Mouse (Mus musculus) megakaryocyte, embryonic 14.5 days (primary cell): ENCODE results near the gene Hnrnpr. TPM values are rescaled to one million over a fixed set of nuclear protein-coding genes. Genes with fewer than 3 reads are reported as not detected.

Experiments used
- H3K27me3 ChIP-seq: replicated peaks from 2 replicates; pipeline ENCODE3; 2012; ENCODE audit warnings: inconsistent platforms
- H3K36me3 ChIP-seq: replicated peaks from 2 replicates; pipeline ENCODE3; 2012; ENCODE audit warnings: low read length, inconsistent platforms, mixed read lengths
- H3K4me1 ChIP-seq: 2 replicates; pipeline ENCODE4 v1.6.1; 2012; ENCODE audit warnings: inconsistent platforms
- H3K4me3 ChIP-seq: replicated peaks from 2 replicates; pipeline ENCODE3; 2012; ENCODE audit warnings: moderate library complexity, mild to moderate bottlenecking, inconsistent platforms
- H3K9me3 ChIP-seq: 2 replicates; pipeline ENCODE4 v1.6.1; 2012; ENCODE audit warnings: inconsistent platforms
- FLI1 ChIP-seq: IDR thresholded peaks from 2 replicates; pipeline ENCODE4 v1.6.1; 2012; ENCODE audit warnings: low read length, inconsistent platforms, mixed read lengths
- GATA1 ChIP-seq: IDR thresholded peaks from 3 replicates; pipeline ENCODE4 v1.6.1; 2012; ENCODE audit warnings: mixed read lengths, low read length, inconsistent platforms, borderline replicate concordance
- polyA plus RNA-seq: library from polyadenylated mRNA; stranded (reverse); fragments of >175 nt; gene quantifications from 2 replicates; pipeline ENCODE4 v1.2.3, GENCODE M21; 2012; ENCODE audit warnings: low replicate concordance; ENCODE audit not compliant: insufficient read depth

Hnrnpr gene
- polyA plus RNA-seq, 1 experiment = 29.8 TPM

DNA sequence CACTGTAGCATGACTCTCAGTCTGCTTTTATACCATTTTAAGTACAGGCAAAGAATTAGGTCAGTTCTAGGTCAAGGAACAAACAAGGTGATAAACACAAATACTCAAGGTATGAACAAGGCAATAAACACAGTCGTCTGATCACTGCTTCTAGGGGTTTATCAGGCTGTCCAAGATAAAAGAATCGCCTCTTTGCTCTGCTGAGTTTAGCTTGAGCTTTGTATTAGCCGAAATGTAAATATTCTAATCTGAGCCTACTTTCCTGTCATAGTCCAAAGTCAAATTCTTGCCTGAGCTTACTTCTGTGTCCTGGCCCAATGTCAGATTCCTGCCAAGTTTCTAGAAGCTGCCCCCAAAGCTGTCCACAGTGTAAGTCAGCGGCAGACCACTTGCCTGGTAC lies 8.3 kb upstream of the Hnrnpr start:
- no peak overlapping the region for H3K4me3 ChIP-seq
- H3K9me3 ChIP-seq = no peaks in the 10 kb centered on the region
- peaks cover 14% of the 10 kb centered on the region for H3K27me3 ChIP-seq
- no peaks in the 10 kb centered on the region for H3K36me3 ChIP-seq
- TF ChIP-seq FLI1 = no peak
- H3K4me1 ChIP-seq = no peaks in the 10 kb centered on the region

DNA sequence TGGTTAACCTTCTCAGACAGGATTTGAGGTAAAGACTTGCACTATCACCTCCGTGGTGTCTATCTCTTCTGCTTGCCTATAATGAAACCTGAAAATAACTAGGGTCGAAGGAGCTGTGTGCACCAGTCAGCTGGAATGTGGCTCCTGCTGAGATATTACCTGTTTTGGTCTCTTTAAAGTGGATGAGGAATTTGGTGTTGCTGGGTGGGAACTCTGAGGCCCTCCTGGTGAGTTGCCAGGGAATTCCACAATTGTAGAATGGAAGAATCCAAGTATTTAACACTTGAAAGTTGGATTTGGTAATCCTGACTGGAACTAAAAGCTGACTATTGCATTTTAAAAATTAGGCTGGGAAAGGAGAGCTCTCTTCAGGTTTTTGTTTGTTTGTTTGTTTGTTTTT lies 6.6 kb upstream of the Hnrnpr start:
- Histone ChIP-seq H3K27me3 (peaks cover 14% of the 10 kb centered on the region), H3K4me3 (no peak overlapping the region)
- TF ChIP-seq GATA1 (no peak), FLI1 (no peak)

DNA sequence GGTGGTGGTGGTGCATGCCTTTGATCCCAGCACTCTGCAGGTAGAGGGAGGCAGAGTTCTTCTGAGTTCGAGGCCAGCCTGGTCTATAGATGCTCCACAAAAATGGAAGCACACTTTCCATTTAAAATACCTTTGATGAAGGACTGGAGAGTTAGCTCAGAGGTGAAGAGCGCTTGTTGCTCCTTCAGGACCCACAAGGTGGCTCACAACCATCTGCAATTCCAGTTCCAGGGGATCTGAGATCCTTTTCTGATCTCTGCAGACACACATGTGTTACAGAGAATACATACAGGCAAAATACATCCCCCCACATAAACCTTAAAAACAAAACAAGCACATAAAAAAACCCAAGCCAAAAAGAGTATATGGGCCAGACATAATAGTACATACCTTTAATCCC lies 2.4 kb upstream of the Hnrnpr start:
- Histone ChIP-seq H3K27me3 (peaks cover 7% of the 10 kb centered on the region), H3K36me3 (no peaks in the 10 kb centered on the region), H3K9me3 (no peaks in the 10 kb centered on the region), H3K4me3 (no peak overlapping the region), H3K4me1 (peaks cover 22% of the 10 kb centered on the region)
- TF ChIP-seq FLI1 = no peak
- TF ChIP-seq GATA1 = no peak

More for the DNA sequence above, 6.6 kb upstream of the Hnrnpr start:
- Histone ChIP-seq H3K9me3 (no peaks in the 10 kb centered on the region), H3K4me1 (peaks cover 1% of the 10 kb centered on the region), H3K36me3 (no peaks in the 10 kb centered on the region)

DNA sequence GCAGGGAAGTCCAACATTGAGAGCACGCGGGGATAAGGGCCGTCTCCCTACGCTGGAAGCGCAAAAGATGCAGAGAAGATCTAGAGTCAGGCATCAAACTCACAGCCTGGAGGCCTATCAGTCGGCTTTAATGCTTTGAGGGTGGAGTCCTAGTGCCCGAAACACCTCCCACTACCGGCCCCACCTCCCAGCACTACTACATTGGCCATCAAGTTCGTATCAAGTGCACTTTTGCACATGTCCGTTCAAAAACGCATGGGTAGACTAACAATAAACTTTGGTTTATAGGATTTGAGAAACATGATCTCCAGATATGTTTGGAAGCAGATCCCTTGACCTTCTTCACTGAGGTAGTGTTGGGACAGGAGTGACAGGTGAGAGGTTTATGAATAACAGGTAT lies 962 bp upstream of the Hnrnpr start:
- peak overlapping the region; percentile 94 for H3K4me3 ChIP-seq
- no peaks in the 10 kb centered on the region for H3K9me3 ChIP-seq
- H3K36me3 ChIP-seq = no peaks in the 10 kb centered on the region
- peaks cover 3% of the 10 kb centered on the region for H3K27me3 ChIP-seq
- TF ChIP-seq GATA1 = no peak
- no peak for TF ChIP-seq FLI1
- peaks cover 30% of the 10 kb centered on the region for H3K4me1 ChIP-seq

DNA sequence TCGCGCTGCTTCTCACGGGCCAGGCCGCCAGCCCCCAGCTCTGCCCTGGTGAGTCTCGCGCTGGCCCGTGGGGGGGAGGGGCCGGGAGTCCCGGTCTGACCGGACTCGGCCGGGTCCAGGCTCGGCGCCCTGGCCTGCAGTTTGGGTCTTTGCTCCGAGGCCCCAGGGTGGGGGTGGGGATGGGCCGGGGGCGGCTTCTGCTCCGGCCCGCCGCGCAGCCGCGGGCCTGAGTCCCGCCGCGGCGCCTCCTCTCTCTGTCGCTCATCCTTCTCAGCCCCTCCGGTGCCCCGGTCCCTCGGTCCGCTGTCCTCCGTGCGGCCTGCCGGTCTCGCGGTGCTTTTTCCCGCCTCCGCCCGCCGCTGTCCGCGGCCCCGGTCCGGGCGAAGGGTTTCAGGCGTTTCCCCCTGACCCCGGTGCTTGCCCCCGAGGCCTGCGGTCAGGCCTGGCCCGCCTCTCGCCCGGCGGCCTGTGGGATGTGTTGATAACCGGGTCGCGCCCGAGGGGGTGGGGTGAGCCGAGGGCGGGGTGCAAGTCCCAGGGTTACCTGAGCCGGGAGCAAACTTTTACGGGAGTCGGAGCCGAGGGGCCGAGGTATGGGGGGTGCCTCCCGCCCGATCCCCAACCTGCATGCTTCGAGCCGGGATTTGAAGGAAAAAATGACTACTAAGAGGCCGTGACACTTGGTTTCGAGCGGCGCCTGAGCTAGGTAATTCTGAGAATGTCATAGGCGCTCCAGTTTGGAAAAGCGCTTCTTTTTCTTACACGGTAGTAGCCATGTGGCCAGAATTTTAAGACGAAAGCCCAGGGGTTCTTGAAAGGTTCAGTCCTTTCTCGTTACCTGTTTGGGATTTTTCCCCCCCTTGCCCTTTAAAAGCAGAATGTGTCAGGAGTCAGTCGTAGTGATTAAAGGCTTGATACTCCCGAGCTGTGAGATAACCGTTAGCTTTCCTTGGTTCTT lies 579 bp downstream of the Hnrnpr start:
- peaks cover 2% of the 10 kb centered on the region for H3K27me3 ChIP-seq
- H3K4me3 ChIP-seq = peak overlapping the region; percentile 94
- H3K36me3 ChIP-seq = peaks cover 3% of the 10 kb centered on the region
- H3K9me3 ChIP-seq = no peaks in the 10 kb centered on the region
- TF ChIP-seq FLI1 = no peak
- no peak for TF ChIP-seq GATA1
- peaks cover 33% of the 10 kb centered on the region for H3K4me1 ChIP-seq

DNA sequence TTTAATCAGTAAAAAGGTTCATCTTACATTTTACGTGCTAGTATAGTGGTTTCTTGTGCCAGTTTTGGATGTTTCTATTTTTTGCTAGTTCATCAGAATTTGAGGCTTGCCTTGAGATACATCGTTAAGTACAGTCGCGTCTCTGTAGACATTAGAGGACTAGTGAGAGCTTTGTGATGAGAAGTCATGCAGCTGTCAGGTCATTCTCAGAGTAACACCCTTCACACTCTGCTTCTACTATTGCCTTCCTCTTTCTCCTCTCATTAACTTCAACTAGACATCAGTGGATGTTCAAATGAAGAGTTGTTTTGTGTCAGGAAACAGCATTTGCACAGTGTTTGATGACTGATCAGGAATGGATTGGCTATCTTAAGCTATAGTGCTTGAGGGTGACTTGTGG lies 1.9 kb downstream of the Hnrnpr start:
- Histone ChIP-seq H3K36me3 (peaks cover 14% of the 10 kb centered on the region), H3K9me3 (no peaks in the 10 kb centered on the region), H3K27me3 (no peaks in the 10 kb centered on the region), H3K4me1 (peaks cover 33% of the 10 kb centered on the region), H3K4me3 (peak overlapping the region; percentile 94)
- TF ChIP-seq GATA1 (no peak), FLI1 (no peak)

DNA sequence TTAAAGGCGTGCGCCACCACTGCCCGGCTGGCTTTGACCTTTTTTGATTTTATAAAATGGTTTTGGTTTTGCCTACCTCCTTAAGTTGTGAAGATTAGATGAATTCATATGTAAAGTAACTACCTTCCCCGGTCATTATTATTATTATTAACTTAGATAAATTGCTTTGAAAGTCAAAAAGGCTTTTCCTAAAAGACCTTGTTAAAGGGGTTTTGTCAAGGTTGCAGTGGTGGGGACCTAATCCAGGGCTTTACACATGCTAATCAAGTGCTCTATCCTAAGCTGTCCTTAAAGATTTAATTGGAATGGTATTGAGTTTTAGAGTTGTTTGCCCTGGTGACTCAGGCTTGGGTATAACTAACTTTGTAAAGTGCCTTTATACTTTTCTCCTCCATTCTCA lies 6.9 kb downstream of the Hnrnpr start:
- Histone ChIP-seq H3K36me3 (peaks cover 61% of the 10 kb centered on the region), H3K4me3 (no peak overlapping the region), H3K9me3 (no peaks in the 10 kb centered on the region), H3K27me3 (no peaks in the 10 kb centered on the region), H3K4me1 (peaks cover 28% of the 10 kb centered on the region)
- TF ChIP-seq GATA1 (no peak), FLI1 (no peak)

DNA sequence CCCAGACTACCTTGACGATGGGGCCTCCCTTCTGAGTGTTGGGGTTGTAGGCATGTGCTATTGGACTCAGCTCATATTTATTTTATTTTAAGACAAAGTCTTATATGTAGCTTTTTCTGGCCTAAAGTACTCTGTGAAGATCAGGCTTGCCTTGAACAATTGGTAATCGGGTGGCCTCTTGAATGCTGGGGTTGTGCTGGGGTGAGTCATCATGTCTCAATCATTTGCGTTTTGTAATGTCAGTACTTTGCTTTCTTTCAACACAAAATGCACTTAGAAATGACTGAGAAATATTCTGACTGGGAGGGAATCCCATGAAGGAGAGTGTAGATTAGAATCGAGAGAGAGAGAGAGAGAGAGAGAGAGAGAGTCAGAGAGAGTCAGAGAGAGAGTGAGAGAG lies 9.3 kb downstream of the Hnrnpr start:
- Histone ChIP-seq H3K4me1 (peaks cover 13% of the 10 kb centered on the region; the same call in 1 of the 2 replicates), H3K36me3 (peaks cover 79% of the 10 kb centered on the region), H3K4me3 (no peak overlapping the region), H3K9me3 (no peaks in the 10 kb centered on the region), H3K27me3 (no peaks in the 10 kb centered on the region)
- TF ChIP-seq GATA1 = no peak
- no peak for TF ChIP-seq FLI1

DNA sequence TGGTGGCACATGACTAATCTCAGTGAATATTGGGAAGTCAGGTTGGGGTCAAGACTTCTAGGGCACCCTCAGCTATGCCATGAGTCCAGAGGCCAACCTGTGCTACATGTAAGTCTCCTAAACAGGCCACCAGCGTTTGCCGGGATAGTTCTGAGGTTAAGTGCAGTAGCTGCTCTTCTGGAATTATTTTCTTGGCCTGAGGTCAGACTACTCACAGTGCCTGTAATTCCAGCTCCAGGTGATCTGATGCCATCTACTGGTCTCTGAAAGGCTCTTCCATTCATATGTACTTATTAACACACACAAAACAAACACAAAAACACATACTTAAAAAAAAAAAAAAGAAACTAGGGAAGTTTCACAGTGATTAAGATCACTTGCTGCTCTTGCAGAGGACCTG lies 13.5 kb downstream of the Hnrnpr start:
- TF ChIP-seq GATA1 = no peak
- TF ChIP-seq FLI1 = no peak
- H3K9me3 ChIP-seq = no peaks in the 10 kb centered on the region
- no peaks in the 10 kb centered on the region for H3K27me3 ChIP-seq
- peaks cover 15% of the 10 kb centered on the region; the same call in 1 of the 2 replicates for H3K4me1 ChIP-seq
- no peak overlapping the region for H3K4me3 ChIP-seq
- peaks cover 79% of the 10 kb centered on the region for H3K36me3 ChIP-seq

DNA sequence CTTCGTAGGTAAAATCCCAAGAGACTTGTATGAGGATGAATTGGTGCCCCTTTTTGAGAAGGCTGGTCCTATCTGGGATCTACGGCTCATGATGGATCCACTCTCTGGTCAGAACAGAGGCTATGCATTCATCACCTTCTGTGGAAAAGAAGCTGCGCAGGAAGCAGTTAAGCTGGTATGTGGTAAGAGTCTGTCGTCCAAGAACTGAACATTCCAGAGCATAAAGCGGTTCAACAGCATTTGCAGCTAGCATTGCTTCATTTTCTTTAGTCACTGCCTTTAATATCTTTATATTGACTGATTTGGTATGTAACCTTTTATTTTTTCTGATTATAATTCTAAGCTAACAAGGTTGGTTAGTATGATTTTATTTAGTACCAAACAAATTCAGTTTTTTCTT lies 16.5 kb downstream of the Hnrnpr start:
- Histone ChIP-seq H3K9me3 (no peaks in the 10 kb centered on the region), H3K27me3 (no peaks in the 10 kb centered on the region), H3K4me1 (peaks cover 4% of the 10 kb centered on the region; the same call in 1 of the 2 replicates), H3K36me3 (peaks cover 81% of the 10 kb centered on the region), H3K4me3 (no peak overlapping the region)
- TF ChIP-seq GATA1 = no peak

DNA sequence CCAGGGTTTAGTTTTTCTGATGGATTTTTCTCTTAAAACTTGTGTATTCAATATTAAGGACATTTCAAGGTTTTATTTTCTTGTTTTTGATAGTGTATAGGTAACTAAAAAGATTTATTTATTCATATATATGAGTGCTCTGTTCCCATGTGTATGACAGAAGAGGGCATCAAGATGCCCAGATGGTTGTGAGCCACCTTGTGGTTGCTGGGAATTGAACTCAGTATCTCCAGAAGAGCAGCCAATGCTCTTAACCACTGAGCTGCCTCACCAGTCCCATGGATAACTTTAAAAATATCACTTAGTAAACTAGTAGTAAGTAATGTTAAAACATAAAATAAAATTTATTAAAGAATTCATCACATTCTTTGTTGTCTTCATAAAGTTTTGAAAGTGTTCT lies 17.4 kb downstream of the Hnrnpr start:
- Histone ChIP-seq H3K27me3 (no peaks in the 10 kb centered on the region), H3K4me3 (no peak overlapping the region), H3K4me1 (peaks cover 4% of the 10 kb centered on the region; the same call in 1 of the 2 replicates), H3K9me3 (no peaks in the 10 kb centered on the region), H3K36me3 (peaks cover 82% of the 10 kb centered on the region)
- no peak for TF ChIP-seq FLI1
- TF ChIP-seq GATA1 = no peak
